Mouse (Mus musculus) embryonic fibroblast, embryonic 13.5 days (primary cell): ENCODE measurements around the gene Cd248.

Experiments
- CTCF ChIP-seq: IDR thresholded peaks from 2 replicates; pipeline ENCODE4 v1.5.1; 2011; ENCODE audit warnings: mild to moderate bottlenecking, control low read depth, low read length, moderate library complexity, borderline replicate concordance; ENCODE audit not compliant: insufficient read depth
- POLR2A ChIP-seq: IDR thresholded peaks from 2 replicates; pipeline ENCODE4 v1.6.1; 2011; ENCODE audit warnings: low read depth, mild to moderate bottlenecking, control low read depth, low read length, moderate library complexity

GRCm38 (mm10) chr19:5050047-5050905 lies 17.6 kb upstream of the Cd248 start, which contains the start of gene Rin1:
- TF ChIP-seq CTCF (no peak), POLR2A (peak; percentile 88)
